Mouse (Mus musculus): Measurements from ENCODE around the gene Myef2.

DNA sequence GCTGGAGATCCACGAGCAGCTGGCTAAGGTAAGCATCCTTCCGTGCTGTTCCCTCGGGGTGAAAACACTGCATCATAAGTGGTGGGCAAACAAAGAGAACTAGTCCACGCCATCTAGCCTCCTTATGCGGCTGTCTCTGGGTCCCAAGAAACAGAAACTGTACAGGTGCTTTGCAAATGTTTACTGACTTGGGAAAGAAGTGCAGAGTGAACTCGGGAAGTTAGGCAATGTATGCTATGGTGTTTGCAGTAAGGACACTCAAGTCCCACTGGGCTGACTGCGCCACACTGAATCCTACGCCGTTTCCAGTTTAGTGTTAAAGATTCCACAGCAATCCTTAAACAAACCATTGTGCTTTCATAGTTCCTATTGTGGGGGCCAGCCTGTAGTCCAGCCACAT is 30.8 kb upstream of the Myef2 start:
- TF ChIP-seq CTCF (IDR thresholded peaks at IDR 0.05; ENCODE audit: borderline replicate concordance, control insufficient read depth, extremely low read depth, insufficient read depth, low read length, poor library complexity) (no peak), POLR2A (IDR thresholded peaks at IDR 0.05; ENCODE audit: control insufficient read depth, extremely low read depth, insufficient read depth, low read length, poor library complexity) (no peak)

Measured in thymus, adult 2 months (tissue).